Mouse (Mus musculus) urinary bladder, adult 2 months (tissue): Measurements from ENCODE around the gene Fnd3c2. TPM values are rescaled to one million over a fixed set of nuclear protein-coding genes. Genes with fewer than 3 reads are reported as not detected.
A peak's percentile ranks its signal among the peaks of the same experiment; 100 is the strongest.
"Not testable (repeated sequence)": the region's sequence is repeated elsewhere in the genome, so short reads cannot be mapped to it uniquely, and the experiment has no call there.

Source experiments
- DNase-seq: peaks from one replicate; pipeline ENCODE4 v3.0.0; 2022; ENCODE audit warnings: low spot score
- polyA plus RNA-seq: library from polyadenylated mRNA; depleted of rRNA; stranded (reverse); fragments of >200 nt; gene quantifications from 2 replicates; pipeline ENCODE4 v1.2.3, GENCODE M21; 2012; rRNA removed

Gene Fnd3c2
- polyA plus RNA-seq: not detected in 2 replicates

- no peak for DNase-seq
Observed at GRCm38 (mm10) chrX:106255276-106255675, at the start of gene Fnd3c2. Gene Fnd3c2 (minus strand): TSS chrX:106255376.

DNA sequence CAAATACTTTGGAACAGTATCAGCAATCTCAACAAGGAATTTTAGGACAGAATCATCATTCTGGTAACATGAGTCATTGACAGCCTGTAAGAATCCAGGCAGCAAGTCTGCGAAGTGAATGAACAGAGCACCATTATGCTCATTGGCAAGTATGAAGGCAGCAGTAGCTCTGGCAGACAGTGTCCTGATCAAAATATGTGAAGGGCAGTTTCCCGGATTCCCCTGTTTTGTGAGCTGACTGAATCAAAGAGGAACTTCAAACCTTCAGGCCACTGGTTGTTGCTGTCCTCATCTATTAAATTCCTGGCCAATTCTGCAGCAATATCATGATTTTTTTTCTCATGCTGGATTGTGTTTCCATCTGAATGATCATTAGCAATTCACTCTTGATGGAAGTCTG, 29.3 kb upstream of the Fnd3c2 start:
- DNase-seq: no peak

- no peak for DNase-seq
Observed at GRCm38 (mm10) chrX:106221058-106221457, 34.1 kb downstream of the Fnd3c2 start, which contains the start of gene Taf9b. Gene Taf9b (minus strand): TSS chrX:106221158.

GRCm38 (mm10) chrX:106219171-106220032, 35.8 kb downstream of the Fnd3c2 start:
- peak; percentile 45 for DNase-seq

DNA sequence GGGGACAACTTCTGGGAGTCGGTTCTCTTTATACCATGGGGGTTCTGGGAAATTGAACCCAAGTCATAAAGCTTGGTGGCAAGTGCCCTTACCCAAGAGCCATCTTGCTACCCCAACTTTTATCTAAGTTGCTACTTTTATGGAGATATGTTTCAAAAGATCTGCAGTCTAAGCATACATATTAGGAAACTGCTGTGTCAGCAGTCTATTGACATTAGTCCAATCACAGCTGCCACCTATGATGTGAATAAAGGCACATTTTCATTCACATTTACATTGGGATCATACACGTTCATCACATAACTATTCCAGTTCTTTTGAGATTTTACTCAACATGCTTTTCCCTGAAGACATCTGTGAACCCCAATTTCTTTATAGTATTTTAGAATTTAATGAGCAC, 46.1 kb downstream of the Fnd3c2 start:
- no peak for DNase-seq

DNA sequence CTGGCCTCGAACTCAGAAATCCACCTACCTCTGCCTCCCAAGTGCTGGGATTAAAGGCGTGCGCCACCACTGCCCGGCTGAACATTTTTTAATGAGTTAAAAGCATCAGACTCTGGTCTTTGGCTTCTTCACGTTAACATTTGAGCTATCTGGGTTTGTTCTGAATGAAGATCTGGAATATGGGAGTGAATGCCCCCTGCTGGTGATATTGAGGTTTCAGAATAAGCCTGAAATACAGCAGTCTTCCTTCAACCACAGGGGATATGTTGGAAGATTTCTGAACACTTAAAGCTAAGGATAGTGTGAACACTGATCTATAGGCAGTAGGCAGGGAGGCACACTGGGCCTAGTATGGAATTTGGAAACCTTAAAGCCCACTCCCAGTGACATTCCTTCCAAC, 56.3 kb downstream of the Fnd3c2 start:
- DNase-seq: no peak

GRCm38 (mm10) chrX:106197308-106197707, 57.9 kb downstream of the Fnd3c2 start:
- no peak for DNase-seq

DNA sequence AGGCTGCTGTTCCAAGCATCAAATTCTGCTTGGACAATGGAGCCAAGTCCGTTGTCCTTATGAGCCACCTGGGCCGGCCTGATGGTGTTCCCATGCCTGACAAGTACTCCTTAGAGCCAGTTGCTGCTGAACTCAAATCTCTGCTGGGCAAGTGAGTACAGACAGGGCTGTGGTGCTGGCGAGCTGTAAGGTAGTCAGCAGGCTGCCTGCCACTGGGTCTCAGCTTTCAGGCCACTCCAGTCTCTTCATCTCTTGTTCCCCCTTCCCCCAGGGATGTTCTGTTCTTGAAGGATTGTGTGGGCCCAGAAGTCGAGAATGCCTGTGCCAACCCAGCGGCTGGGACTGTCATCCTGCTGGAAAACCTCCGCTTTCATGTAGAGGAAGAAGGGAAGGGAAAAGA, 60.8 kb downstream of the Fnd3c2 start:
- not testable (repeated sequence) for DNase-seq

DNA sequence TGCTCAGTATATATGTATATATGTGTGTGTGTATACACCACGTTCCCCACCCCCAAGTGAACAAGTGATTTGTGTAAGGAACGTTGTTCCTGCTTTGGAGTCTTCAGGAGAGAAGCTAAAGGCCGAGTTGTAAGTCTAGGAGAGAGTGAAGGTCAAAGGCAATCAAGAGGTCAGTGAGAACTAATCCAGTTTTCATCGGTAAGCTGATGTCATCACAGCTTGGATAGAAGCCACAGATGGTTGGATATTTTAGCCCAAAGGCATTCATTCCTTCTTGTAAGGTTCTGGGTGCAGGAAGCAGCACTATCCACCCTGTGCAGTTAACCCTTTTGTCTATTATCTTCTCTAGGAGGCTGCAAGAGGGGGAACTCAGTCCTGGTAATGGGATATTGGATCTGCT, 65.1 kb downstream of the Fnd3c2 start:
- DNase-seq: no peak

- DNase-seq: no peak
Observed at GRCm38 (mm10) chrX:106189356-106189755, 65.8 kb downstream of the Fnd3c2 start.

DNA sequence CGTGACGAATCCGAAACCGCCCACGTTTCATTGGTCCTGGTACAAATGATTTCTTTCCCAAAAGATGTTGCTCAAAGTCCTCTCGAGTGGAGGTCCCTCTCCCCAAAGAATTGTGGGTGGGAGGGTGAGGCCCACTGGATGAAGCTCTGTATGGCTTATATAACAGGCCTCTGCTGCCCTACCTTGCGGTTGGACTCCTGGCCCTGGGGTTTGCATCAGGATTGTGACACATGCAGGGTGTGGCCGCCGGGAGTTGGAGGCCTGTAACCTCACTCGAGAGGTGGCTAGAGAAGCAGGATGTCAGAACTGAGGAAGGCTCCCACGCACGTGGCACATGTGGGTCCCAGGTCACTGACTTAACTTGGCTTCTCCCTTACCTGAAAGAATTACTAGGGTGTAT, 67.4 kb downstream of the Fnd3c2 start:
- DNase-seq: peak; percentile 23

- DNase-seq: peak; percentile 46
Observed at GRCm38 (mm10) chrX:106186713-106187649, 68.2 kb downstream of the Fnd3c2 start, which contains the start of gene Pgk1. Gene Pgk1 (plus strand): TSS chrX:106187100.

DNA sequence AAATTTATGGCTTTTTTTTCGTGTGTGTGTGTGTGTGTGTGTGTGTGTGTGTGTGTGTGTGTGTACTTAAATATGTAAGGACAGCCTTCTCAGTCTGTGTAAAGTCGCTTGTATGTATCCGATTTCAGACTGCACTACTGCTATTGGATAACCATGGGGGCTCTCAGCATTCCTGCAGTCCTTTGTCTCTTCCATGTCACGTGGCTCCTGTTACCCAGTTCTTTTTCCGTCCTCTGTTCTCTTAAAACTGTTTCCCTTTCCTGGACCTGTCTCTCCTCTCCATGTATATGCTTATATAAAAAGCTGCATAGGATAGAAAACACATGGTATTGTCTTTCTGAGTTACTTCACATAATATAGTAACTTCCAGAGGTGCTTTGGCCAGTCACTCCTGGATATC, 69.5 kb downstream of the Fnd3c2 start:
- DNase-seq: no peak

Other genes with a start within 250 kb of the Fnd3c2 start
- 18.6 and 20.4 TPM in 2 replicates for gene Magt1, start 243.5 kb downstream of the Fnd3c2 start, polyA plus RNA-seq
- gene Cox7b, start 239.7 kb downstream of the Fnd3c2 start, polyA plus RNA-seq: 213 and 279 TPM in 2 replicates
- 4.6 and 5.7 TPM in 2 replicates for gene Atp7a, start 228.1 kb downstream of the Fnd3c2 start, polyA plus RNA-seq
- gene Tlr13, start 112.2 kb downstream of the Fnd3c2 start, polyA plus RNA-seq: 1.3 TPM in 2 replicates
- 158 and 166 TPM in 2 replicates for gene Pgk1, start 68.3 kb downstream of the Fnd3c2 start, polyA plus RNA-seq
- gene Taf9b, start 34.2 kb downstream of the Fnd3c2 start, polyA plus RNA-seq: 18.8 and 20.2 TPM in 2 replicates
- gene Fndc3c1, start 230.0 kb upstream of the Fnd3c2 start, polyA plus RNA-seq: 0.03 TPM in 1 of 2 replicates, not detected in the other